Mouse (Mus musculus): ENCODE measurements around the gene Dot1l.

Gene Dot1l

GRCm38 (mm10) chr10:80754594-80755290, at the start of gene Dot1l:
TSS of gene Dot1l (plus strand) at chr10:80755206.
- DNase-seq (ENCODE audit: low read depth in 2 of 2, low spot score in 2 of 2) = peak; percentile 98 to 99

GRCm38 (mm10) chr10:80705479-80705878, 49.5 kb upstream of the Dot1l start:
- DNase-seq (ENCODE audit: low read depth in 2 of 2, low spot score in 2 of 2) = no peak

GRCm38 (mm10) chr10:80710834-80711233, 44.2 kb upstream of the Dot1l start:
- DNase-seq (ENCODE audit: low read depth in 2 of 2, low spot score in 2 of 2) = no peak

- DNase-seq (ENCODE audit: low read depth in 2 of 2, low spot score in 2 of 2) = no peak
Measured at GRCm38 (mm10) chr10:80717281-80717680, 37.7 kb upstream of the Dot1l start.

- DNase-seq (ENCODE audit: low read depth in 2 of 2, low spot score in 2 of 2) = no peak
Measured at GRCm38 (mm10) chr10:80727369-80728127, 27.5 kb upstream of the Dot1l start.

- no peak for DNase-seq (ENCODE audit: low read depth in 2 of 2, low spot score in 2 of 2)
Measured at GRCm38 (mm10) chr10:80732611-80733101, 22.4 kb upstream of the Dot1l start.

- no peak for DNase-seq (ENCODE audit: low read depth in 2 of 2, low spot score in 2 of 2)
Measured at GRCm38 (mm10) chr10:80736731-80737130, 18.3 kb upstream of the Dot1l start.

GRCm38 (mm10) chr10:80738657-80739056, 16.3 kb upstream of the Dot1l start:
- DNase-seq (ENCODE audit: low read depth in 2 of 2, low spot score in 2 of 2) = no peak

GRCm38 (mm10) chr10:80741146-80741545, 13.9 kb upstream of the Dot1l start:
- no peak for DNase-seq (ENCODE audit: low read depth in 2 of 2, low spot score in 2 of 2)

GRCm38 (mm10) chr10:80741634-80742179, 13.3 kb upstream of the Dot1l start:
- DNase-seq (ENCODE audit: low read depth in 2 of 2, low spot score in 2 of 2) = no peak

- peak; percentile 93 to 97 for DNase-seq (ENCODE audit: low read depth in 2 of 2, low spot score in 2 of 2)
Measured at GRCm38 (mm10) chr10:80742180-80742978, 12.6 kb upstream of the Dot1l start, which contains the start of gene Ap3d1. TSS of gene Ap3d1 (minus strand) at chr10:80742264.

- DNase-seq (ENCODE audit: low read depth in 2 of 2, low spot score in 2 of 2) = no peak
Measured at GRCm38 (mm10) chr10:80744262-80744661, 10.7 kb upstream of the Dot1l start.

GRCm38 (mm10) chr10:80747410-80747809, 7.6 kb upstream of the Dot1l start:
- DNase-seq (ENCODE audit: low read depth in 2 of 2, low spot score in 2 of 2) = peak; percentile 66 to 67

- DNase-seq (ENCODE audit: low read depth in 2 of 2, low spot score in 2 of 2) = no peak
Measured at GRCm38 (mm10) chr10:80748609-80749008, 6.4 kb upstream of the Dot1l start.

GRCm38 (mm10) chr10:80751188-80751832, 3.7 kb upstream of the Dot1l start:
- DNase-seq (ENCODE audit: low read depth in 2 of 2, low spot score in 2 of 2) = peak in 1 of 2 experiments; percentile 43

GRCm38 (mm10) chr10:80752079-80752625, 2.9 kb upstream of the Dot1l start:
- no peak for DNase-seq (ENCODE audit: low read depth in 2 of 2, low spot score in 2 of 2)

- DNase-seq (ENCODE audit: low read depth in 2 of 2, low spot score in 2 of 2) = no peak
Measured at GRCm38 (mm10) chr10:80755291-80756015, 447 bp downstream of the Dot1l start.

- no peak for DNase-seq (ENCODE audit: low read depth in 2 of 2, low spot score in 2 of 2)
Measured at GRCm38 (mm10) chr10:80756099-80756498, 1.1 kb downstream of the Dot1l start.

- no peak for DNase-seq (ENCODE audit: low read depth in 2 of 2, low spot score in 2 of 2)
Measured at GRCm38 (mm10) chr10:80756509-80756908, 1.5 kb downstream of the Dot1l start.

- DNase-seq (ENCODE audit: low read depth in 2 of 2, low spot score in 2 of 2) = no peak
Measured at GRCm38 (mm10) chr10:80756967-80757366, 2.0 kb downstream of the Dot1l start.
